Mouse (Mus musculus) layer of hippocampus, adult 11-12 months (tissue): ENCODE measurements around the gene Pik3c2a.
A peak's percentile ranks its signal among the peaks of the same experiment; 100 is the strongest.
"Not testable (repeated sequence)": the region's sequence is repeated elsewhere in the genome, so short reads cannot be mapped to it uniquely, and the experiment has no call there.

Source experiments
- DNase-seq: peaks from one replicate; pipeline ENCODE4 v3.0.0; 2022; ENCODE audit warnings: low spot score

The Pik3c2a gene

DNA sequence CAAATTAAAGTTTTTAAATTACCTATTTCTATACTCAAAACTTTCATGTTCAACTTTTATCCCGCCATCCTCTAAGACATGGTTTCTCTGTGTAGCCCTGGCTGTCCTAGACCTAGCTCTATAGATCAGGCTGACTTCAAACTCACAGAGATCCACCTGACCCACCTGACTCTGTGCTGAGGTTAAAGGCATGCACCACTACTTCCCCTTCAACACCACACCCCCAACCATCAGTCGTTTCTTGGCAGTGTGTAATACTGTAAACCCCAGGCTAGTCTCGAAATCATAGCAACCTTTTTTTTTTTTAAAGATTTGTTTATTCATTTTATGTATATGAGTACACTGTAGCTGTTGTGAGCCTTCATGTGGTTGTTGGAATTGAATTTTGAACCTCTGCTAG, 50.9 kb downstream of the Pik3c2a start:
- DNase-seq, result no peak

DNA sequence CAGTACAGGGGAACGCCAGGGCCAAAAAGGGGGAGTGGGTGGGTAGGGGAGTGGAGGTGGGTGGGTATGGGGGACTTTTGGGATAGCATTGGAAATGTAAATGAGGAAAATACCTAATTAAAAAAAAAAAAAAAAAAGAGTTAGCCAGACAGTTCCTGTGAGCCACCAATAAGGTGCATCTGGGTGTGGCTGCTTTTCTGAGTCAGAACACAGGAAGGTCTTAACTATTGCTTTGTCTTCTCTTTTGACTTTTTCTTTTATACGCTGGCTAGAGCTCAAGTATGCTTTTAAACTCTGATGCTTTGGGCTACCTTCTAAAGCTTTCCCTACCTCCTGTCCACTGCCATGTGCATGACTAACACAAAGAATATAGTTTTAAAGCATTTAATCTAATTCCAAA, 55.9 kb downstream of the Pik3c2a start:
- not testable (repeated sequence) for DNase-seq

GRCm38 (mm10) chr7:116379181-116379580, 64.1 kb downstream of the Pik3c2a start:
- not testable (repeated sequence) for DNase-seq

GRCm38 (mm10) chr7:116374284-116374683, 69.0 kb downstream of the Pik3c2a start:
- no peak for DNase-seq

GRCm38 (mm10) chr7:116336226-116336625, 107.0 kb downstream of the Pik3c2a start:
- peak; percentile 62 for DNase-seq

- DNase-seq, result no peak
Measured at GRCm38 (mm10) chr7:116335133-116335532, 108.1 kb downstream of the Pik3c2a start.

GRCm38 (mm10) chr7:116334669-116335038, 108.6 kb downstream of the Pik3c2a start:
- no peak for DNase-seq

DNA sequence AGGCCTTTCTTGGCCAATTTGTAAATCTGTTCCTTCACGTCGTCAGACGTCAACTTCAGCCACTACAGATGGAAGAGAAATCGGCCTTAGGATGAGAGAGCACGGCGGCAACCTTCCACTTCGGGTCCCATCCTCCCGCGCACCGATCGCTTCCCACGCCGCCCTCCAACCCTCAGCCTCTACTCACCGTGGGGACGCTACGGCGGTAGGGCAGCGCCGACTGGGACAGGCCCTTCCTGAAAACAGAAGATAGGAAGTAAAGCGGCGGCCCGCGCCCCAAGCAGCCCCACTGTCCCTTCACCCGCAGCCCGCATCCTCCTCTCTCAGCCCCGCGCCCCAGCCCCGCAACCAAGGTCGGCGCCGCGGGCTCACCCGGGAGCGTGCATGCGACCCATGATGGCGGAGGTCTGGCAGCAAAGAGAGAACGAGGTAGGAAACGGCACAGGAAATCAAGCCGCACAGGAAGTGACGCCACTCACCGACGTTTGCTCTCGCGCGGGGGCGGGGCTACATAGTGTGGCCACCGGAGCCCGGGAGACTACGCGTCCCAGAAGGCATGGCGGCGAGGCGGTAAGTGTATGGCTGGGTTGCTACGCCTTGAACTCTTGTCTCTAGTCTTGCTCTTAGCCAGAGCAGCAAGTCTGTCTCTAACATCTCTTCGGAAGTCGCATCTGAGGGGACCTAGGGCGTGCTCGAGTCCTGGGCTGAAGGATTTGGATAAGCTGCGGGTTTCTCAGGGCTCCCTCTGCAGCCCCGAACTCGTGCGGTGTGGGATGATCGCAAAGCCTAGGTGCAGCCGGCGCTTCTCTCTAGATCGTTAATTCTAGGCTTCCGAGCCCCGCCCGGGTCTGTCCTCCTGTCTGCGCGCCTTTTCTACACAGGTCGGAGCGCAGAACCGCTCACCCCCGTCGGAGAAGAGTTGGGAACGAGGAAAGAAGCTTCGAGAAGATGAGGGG, 109.3 kb downstream of the Pik3c2a start, which contains the start of gene Rps13:
Gene Rps13, minus strand, starts transcription at position 483 of the 956 bp plus-strand sequence.
- peak; percentile 99 for DNase-seq

- no peak for DNase-seq
Measured at GRCm38 (mm10) chr7:116331246-116331645, 112.0 kb downstream of the Pik3c2a start.

DNA sequence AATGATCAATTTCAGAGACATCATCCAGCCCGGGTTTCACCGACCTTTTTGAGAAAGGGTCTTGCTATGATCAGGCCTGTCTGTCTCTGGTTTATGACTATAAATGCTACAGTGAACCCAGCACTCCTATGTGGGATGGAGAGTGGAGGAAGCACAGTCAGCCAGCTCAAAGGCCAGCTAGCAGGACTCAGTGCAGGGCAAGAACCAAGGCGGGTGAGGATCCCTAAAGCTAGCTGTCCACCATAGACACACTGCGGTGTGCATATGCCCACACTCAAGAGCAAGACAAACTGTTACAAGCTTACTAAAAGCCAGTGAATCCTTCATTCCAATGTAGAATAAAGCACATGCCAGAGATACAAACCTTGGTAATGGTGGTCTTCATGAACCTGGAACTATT, 113.4 kb downstream of the Pik3c2a start:
- DNase-seq, result no peak

DNA sequence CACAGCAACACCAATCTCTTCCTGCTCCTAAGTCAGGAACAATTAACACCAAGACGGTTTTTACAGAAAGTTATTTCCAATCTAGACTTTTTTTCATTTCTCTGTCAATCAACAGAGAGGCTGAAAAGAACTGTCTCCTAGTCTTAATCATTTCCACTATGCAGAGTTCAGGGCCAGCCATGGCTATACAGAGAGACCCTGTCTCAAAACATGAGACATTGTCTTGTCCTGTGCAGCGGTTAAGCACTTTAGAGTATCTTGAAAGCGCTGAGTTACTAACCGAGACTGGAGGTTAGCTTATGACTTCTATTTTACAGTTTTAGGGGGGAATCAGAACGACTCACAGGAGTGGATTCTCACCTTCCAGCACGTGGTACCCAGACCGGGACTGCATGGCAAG, 114.5 kb downstream of the Pik3c2a start:
- DNase-seq, result no peak

DNA sequence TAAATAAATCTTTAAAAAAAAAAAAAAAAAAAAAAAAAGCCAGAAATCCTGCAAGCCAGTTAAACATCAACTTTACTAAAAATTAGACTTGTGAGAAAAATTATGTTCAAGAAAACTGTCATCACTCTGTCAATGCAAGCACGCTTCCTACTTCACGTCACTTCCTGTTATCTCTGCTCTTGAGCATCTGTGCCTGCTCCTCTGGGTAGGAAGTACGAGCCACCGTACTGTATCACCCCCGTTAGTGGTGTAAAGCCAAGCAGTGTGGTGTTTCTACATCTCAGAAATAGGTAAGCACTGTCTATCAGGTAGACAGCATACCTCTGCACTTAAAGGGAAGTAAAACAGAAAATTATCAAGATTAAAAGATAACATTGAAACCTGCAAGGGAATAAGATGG, 115.3 kb downstream of the Pik3c2a start:
- no peak for DNase-seq

DNA sequence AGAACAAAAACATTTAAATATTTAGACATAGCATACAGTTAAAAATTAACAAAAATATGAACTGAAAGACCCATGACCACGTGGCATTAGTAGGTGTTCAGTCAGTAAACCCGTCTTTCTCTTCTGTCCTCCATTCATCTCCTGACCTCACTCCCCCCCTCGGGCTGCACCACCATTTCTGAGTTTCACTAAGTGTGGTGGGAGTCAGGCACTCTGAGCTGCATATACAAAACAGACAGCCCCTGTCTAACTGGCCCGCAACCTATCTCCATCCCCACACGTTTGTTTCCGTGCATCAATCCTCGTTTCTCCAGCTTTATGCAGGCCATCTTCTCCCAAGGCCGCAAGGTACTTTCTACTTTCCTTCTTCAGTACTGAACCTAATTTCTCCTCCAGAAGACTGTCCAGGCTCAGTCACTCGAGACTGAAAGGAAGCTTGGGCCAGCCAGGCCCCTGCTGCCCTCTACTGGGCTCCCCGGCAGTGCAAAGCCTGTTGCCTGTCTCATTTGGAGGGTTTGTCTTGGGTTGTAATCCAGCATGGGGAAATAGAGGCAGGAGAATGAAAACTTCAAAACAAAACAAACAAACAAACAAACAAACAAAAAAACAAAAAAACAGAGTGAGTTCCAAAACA, 119.8 kb downstream of the Pik3c2a start:
- peak; percentile 70 for DNase-seq

- no peak for DNase-seq
Measured at GRCm38 (mm10) chr7:116309456-116309855, 133.8 kb downstream of the Pik3c2a start.

GRCm38 (mm10) chr7:116308632-116308991, 134.6 kb downstream of the Pik3c2a start:
- DNase-seq, result no peak

- DNase-seq, result no peak
Measured at GRCm38 (mm10) chr7:116307871-116308631, 135.2 kb downstream of the Pik3c2a start, which contains the start of gene Plekha7. TSS of gene Plekha7 (minus strand) at chr7:116308376.

- DNase-seq, result peak; percentile 28
Measured at GRCm38 (mm10) chr7:116307099-116307870, 136.0 kb downstream of the Pik3c2a start.

- DNase-seq, result no peak
Measured at GRCm38 (mm10) chr7:116306601-116307000, 136.6 kb downstream of the Pik3c2a start.

- DNase-seq, result no peak
Measured at GRCm38 (mm10) chr7:116301661-116302311, 141.5 kb downstream of the Pik3c2a start.

DNA sequence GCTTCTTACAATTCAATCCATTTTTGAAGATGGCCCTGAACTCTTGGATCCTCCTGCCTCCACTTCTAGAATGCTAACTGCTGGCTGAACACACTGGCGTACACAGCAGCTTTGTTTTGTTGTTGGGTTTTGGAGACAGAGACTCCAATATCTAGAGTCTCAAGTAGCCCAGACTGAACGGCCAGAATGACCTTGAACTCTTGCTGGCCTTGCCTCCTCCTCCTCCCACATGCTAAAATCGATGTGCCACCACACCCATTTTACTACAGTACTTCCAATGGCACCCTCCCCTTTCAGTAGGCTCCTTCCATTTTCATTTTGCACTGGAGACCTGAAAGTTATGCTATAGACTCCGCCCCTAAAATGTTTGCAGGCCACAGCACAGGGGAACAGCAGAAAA, 142.1 kb downstream of the Pik3c2a start:
- DNase-seq, result no peak

- no peak for DNase-seq
Measured at GRCm38 (mm10) chr7:116298851-116299250, 144.4 kb downstream of the Pik3c2a start.
